10 mouse cellular contexts compared by ENCODE assay signal in genomic region chr8:120896203-120896602, GRCm38 (mm10).
DNase-seq lines count a peak whose midpoint lies in the region; ATAC-seq lines count a peak whose summit lies in the region.
"Had no signal": no experiment of that assay in that cellular context is flagged by ENCODE, and none has a peak within 500 bp of the region (broad histone marks: within the 10 kb centered on the region; RNA-seq: fewer than 3 reads in every experiment).

No protein-coding gene starts in this region.

- H3K36me3 ChIP-seq in neural tube, embryonic 11.5 days (ENCODE audit: control insufficient read depth, insufficient read depth, low read length) = no peaks in the 10 kb centered on the region
- no peaks in the 10 kb centered on the region for H3K36me3 ChIP-seq in forebrain, embryonic 16.5 days (ENCODE audit: control insufficient read depth, insufficient read depth)
- no peaks in the 10 kb centered on the region for H3K36me3 ChIP-seq in limb, embryonic 10.5 days
- no peaks in the 10 kb centered on the region for H3K36me3 ChIP-seq in neural tube, embryonic 15.5 days

- no peak overlapping the region for H3K27ac ChIP-seq in neural tube, embryonic 11.5 days (ENCODE audit: low read depth, low read length)
- no peak overlapping the region for H3K27ac ChIP-seq in forebrain, embryonic 16.5 days (ENCODE audit: low read length)
- no peak overlapping the region for H3K27ac ChIP-seq in limb, embryonic 10.5 days
- H3K27ac ChIP-seq in neural tube, embryonic 15.5 days (replicated peaks) = no peak overlapping the region

- ATAC-seq in neural tube, embryonic 11.5 days (ENCODE audit: insufficient read depth, low FRiP score, low TSS enrichment) = no peak
- no peak for ATAC-seq in forebrain, embryonic 16.5 days
- no peak for ATAC-seq in neural tube, embryonic 15.5 days (ENCODE audit: low FRiP score)

- H3K4me3 ChIP-seq in neural tube, embryonic 11.5 days (ENCODE audit: low read depth, low read length) = no peak overlapping the region
- H3K4me3 ChIP-seq in forebrain, embryonic 16.5 days (replicated peaks; ENCODE audit: low read length) = peak overlapping the region; percentile 4; the same call in 1 of the 2 replicates
- peak overlapping the region; percentile 29; the same call in 1 of the 2 replicates for H3K4me3 ChIP-seq in limb, embryonic 10.5 days
- 0 out of 2 replicates have a peak overlapping the region, but pooled peaks have one; percentile 5 for H3K4me3 ChIP-seq in neural tube, embryonic 15.5 days (replicated peaks)

- peaks cover 11% of the 10 kb centered on the region for H3K4me1 ChIP-seq in neural tube, embryonic 11.5 days (ENCODE audit: control insufficient read depth, insufficient read depth, low read length)
- 0 out of 2 replicates have a peak, but pooled peaks cover 3% of the 10 kb centered on the region for H3K4me1 ChIP-seq in forebrain, embryonic 16.5 days (replicated peaks; ENCODE audit: control insufficient read depth, insufficient read depth, low read length)
- peaks cover 37% of the 10 kb centered on the region for H3K4me1 ChIP-seq in limb, embryonic 10.5 days
- H3K4me1 ChIP-seq in neural tube, embryonic 15.5 days = peaks cover 17% of the 10 kb centered on the region

- H3K9me3 ChIP-seq in neural tube, embryonic 11.5 days (ENCODE audit: control insufficient read depth, low read length) = no peaks in the 10 kb centered on the region
- H3K9me3 ChIP-seq in forebrain, embryonic 16.5 days (ENCODE audit: control insufficient read depth, low read length) = no peaks in the 10 kb centered on the region; the same call in 1 of the 2 replicates
- no peaks in the 10 kb centered on the region for H3K9me3 ChIP-seq in limb, embryonic 10.5 days (replicated peaks)
- H3K9me3 ChIP-seq in neural tube, embryonic 15.5 days (replicated peaks) = no peaks in the 10 kb centered on the region

- H3K4me2 ChIP-seq in neural tube, embryonic 11.5 days (ENCODE audit: low read depth) = peak overlapping the region; percentile 35
- peak overlapping the region; percentile 30 for H3K4me2 ChIP-seq in forebrain, embryonic 16.5 days (ENCODE audit: low read length)
- H3K4me2 ChIP-seq in neural tube, embryonic 15.5 days = peak overlapping the region; percentile 39

- peak overlapping the region; percentile 3; the same call in 1 of the 2 replicates for H3K9ac ChIP-seq in neural tube, embryonic 11.5 days (ENCODE audit: low read length)
- H3K9ac ChIP-seq in forebrain, embryonic 16.5 days (replicated peaks; ENCODE audit: low read depth, low read length) = peak overlapping the region; percentile 35; the same call in 1 of the 2 replicates
- no peak overlapping the region for H3K9ac ChIP-seq in neural tube, embryonic 15.5 days (replicated peaks)

- DNase-seq in neural tube, embryonic 11.5 days (ENCODE audit: low spot score) = no peak
- DNase-seq in neural tube, embryonic 10.5 days (ENCODE audit: extremely low spot score, low spot score) = no peak
- DNase-seq in limb, embryonic 10.5 days (ENCODE audit: low spot score) = no peak
- DNase-seq in ovary, postnatal 36 days (ENCODE audit: low spot score) = no peak
- no peak for DNase-seq in kidney, postnatal 36 days
- DNase-seq: cerebellum, adult 8-10 months; heart, postnatal 14 days; right cerebral cortex, adult 18-20 months had no signal

- H3K27me3 ChIP-seq in neural tube, embryonic 11.5 days (ENCODE audit: control insufficient read depth, insufficient read depth, low read length) = peaks cover 37% of the 10 kb centered on the region
- H3K27me3 ChIP-seq in forebrain, embryonic 16.5 days (replicated peaks; ENCODE audit: control insufficient read depth, insufficient read depth, low read length) = peaks cover 50% of the 10 kb centered on the region
- peaks cover 99% of the 10 kb centered on the region for H3K27me3 ChIP-seq in limb, embryonic 10.5 days (ENCODE audit: low read depth, poor library complexity, severe bottlenecking)
- peaks cover 61% of the 10 kb centered on the region for H3K27me3 ChIP-seq in neural tube, embryonic 15.5 days (replicated peaks)

- WGBS in neural tube, embryonic 11.5 days = 28% methylated on average over 13 of the region's 13 CpGs
- 29% methylated on average over 13 of the region's 13 CpGs for WGBS in forebrain, embryonic 16.5 days
- WGBS in limb, embryonic 10.5 days = 35% methylated on average over 13 of the region's 13 CpGs
- WGBS in neural tube, embryonic 15.5 days = 39% methylated on average over 13 of the region's 13 CpGs
